Mouse (Mus musculus) heart, embryonic 12.5 days (tissue): ENCODE measurements around the gene Ifih1. TPM values are rescaled to one million over a fixed set of nuclear protein-coding genes. Genes with fewer than 3 reads are reported as not detected.

Experiments
- ATAC-seq: fragments of 200-750 bp; cut with Nextera tagmentation; 2 replicates; pipeline ENCODE4 v1.8.0; 2017; ENCODE audit warnings: moderate TSS enrichment, moderate library complexity; ENCODE audit not compliant: insufficient number of reproducible peaks, low FRiP score
- H3K27ac ChIP-seq: fragments of 300-500 bp; sonication (generic); 2 replicates; pipeline ENCODE4 v1.5.1; 2016; ENCODE audit warnings: mild to moderate bottlenecking, moderate library complexity; ENCODE audit not compliant: poor library complexity, severe bottlenecking
- H3K27me3 ChIP-seq: fragments of 300-500 bp; sonication (generic); replicated peaks from 2 replicates; pipeline ENCODE4 v1.6.1; 2016; ENCODE audit warnings: mild to moderate bottlenecking, moderate library complexity
- H3K36me3 ChIP-seq: fragments of 300-500 bp; sonication (generic); 2 replicates; pipeline ENCODE4 v1.6.1; 2016; ENCODE audit warnings: mild to moderate bottlenecking, moderate library complexity
- H3K4me1 ChIP-seq: fragments of 300-500 bp; sonication (generic); replicated peaks from 2 replicates; pipeline ENCODE4 v1.6.1; 2016; ENCODE audit warnings: mild to moderate bottlenecking
- H3K4me2 ChIP-seq: fragments of 300-500 bp; sonication (generic); 2 replicates; pipeline ENCODE4 v1.6.1; 2016; ENCODE audit warnings: mild to moderate bottlenecking, moderate library complexity
- H3K4me3 ChIP-seq: fragments of 300-500 bp; sonication (generic); 2 replicates; pipeline ENCODE4 v1.5.1; 2016; ENCODE audit warnings: mild to moderate bottlenecking
- H3K9ac ChIP-seq: fragments of 300-500 bp; sonication (generic); 2 replicates; pipeline ENCODE4 v1.6.1; 2016; ENCODE audit warnings: mild to moderate bottlenecking, moderate library complexity
- H3K9me3 ChIP-seq: fragments of 300-500 bp; sonication (generic); replicated peaks from 2 replicates; pipeline ENCODE4 v1.6.1; 2016; ENCODE audit warnings: mild to moderate bottlenecking, moderate library complexity
- WGBS: fragments of 180-500 bp; shearing (Covaris S2); methylation state at CpG from one replicate; pipeline ENCODE4 v1.1.7; 2016; 5-methylcytosine and 5-hydroxymethylcytosine counted together
- polyA plus RNA-seq: library from polyadenylated mRNA; unstranded; fragments of >200 nt; fragmentation: Nextera tagmentation; extraction: Ambion mirVana; gene quantifications from 2 replicates; pipeline ENCODE4 v1.2.1, GENCODE M21; 2016

Ifih1 gene
- polyA plus RNA-seq, 1 experiment from 2014 or later: 1.6 TPM

DNA sequence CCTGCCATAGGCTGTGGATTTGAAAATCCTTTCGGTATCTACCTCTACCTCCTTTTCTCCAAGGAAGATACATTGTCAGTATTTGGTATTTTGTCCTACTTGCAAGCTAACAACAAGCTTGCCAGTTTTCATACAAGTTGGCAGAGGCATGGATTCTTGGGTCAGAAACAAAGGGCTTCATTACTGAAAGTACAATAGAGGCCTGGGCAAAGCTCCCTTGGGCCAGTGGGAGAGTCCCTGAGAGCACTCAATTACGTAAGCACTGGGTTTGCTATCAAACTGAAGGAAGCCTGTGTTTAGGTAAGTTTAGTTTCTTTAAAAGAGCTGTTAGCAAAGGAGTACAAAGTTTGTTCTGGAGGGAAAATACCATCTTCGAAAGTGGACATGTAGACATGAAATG lies 16.5 kb upstream of the Ifih1 start:
- H3K9ac ChIP-seq: no peak overlapping the region
- no peaks in the 10 kb centered on the region for H3K27me3 ChIP-seq
- H3K9me3 ChIP-seq: no peaks in the 10 kb centered on the region
- no peak overlapping the region for H3K4me2 ChIP-seq
- H3K4me1 ChIP-seq: 0 out of 2 replicates have a peak, but pooled peaks cover 2% of the 10 kb centered on the region
- ATAC-seq: no peak
- no peak overlapping the region for H3K4me3 ChIP-seq
- WGBS: 86% methylated on average over 3 of the region's 3 CpGs
- no peak overlapping the region for H3K27ac ChIP-seq
- H3K36me3 ChIP-seq: no peaks in the 10 kb centered on the region

DNA sequence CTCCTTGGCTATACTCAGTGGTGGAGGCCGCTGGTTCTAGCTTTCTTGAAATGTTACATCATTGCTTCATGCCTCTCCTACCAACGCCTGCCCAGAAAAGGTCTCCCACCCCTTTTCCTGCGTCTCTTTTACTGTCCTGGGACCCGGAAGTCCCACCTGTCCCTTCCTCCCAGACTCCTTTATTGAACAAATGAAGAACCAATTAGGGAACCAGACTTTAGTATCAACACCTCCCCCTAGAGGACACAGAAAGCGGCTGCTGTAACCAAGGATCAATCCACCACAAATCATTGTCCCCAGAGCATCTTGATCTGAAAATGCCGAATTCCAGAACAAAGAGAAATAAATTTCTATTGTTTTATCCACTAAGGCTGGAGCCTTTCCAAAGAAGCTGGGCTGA lies 14.5 kb upstream of the Ifih1 start:
- Histone ChIP-seq H3K27me3 (no peaks in the 10 kb centered on the region), H3K27ac (no peak overlapping the region), H3K9ac (no peak overlapping the region), H3K36me3 (no peaks in the 10 kb centered on the region), H3K4me2 (no peak overlapping the region), H3K9me3 (no peaks in the 10 kb centered on the region), H3K4me3 (no peak overlapping the region), H3K4me1 (peaks cover 4% of the 10 kb centered on the region; the same call in 1 of the 2 replicates)
- ATAC-seq: no peak
- WGBS: 46% methylated on average over 6 of the region's 6 CpGs

DNA sequence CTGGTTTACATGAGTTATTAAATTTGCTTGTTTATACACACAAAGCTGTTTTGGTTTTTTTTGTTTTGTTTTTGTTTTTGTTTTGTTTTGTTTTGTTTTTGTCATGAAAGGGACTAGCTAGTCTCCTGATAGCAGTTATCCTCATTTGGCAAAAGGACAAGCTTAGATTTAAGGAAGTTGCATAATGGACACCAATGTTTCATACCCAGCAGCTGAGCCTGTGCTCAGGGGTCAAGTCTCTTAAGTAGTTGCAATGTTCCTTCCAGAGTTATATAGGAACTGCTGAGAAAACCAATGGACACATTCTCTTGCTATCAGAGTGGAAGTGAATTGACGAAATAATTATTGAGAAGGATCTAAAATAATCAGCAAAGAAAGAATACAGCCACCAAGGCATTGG lies 10.0 kb upstream of the Ifih1 start:
- Histone ChIP-seq H3K27ac (no peak overlapping the region), H3K4me1 (peaks cover 5% of the 10 kb centered on the region), H3K4me3 (no peak overlapping the region), H3K36me3 (no peaks in the 10 kb centered on the region), H3K9ac (no peak overlapping the region), H3K4me2 (no peak overlapping the region), H3K27me3 (no peaks in the 10 kb centered on the region), H3K9me3 (no peaks in the 10 kb centered on the region)
- WGBS: 71% methylated on average over 1 of the region's 1 CpGs
- no peak for ATAC-seq

DNA sequence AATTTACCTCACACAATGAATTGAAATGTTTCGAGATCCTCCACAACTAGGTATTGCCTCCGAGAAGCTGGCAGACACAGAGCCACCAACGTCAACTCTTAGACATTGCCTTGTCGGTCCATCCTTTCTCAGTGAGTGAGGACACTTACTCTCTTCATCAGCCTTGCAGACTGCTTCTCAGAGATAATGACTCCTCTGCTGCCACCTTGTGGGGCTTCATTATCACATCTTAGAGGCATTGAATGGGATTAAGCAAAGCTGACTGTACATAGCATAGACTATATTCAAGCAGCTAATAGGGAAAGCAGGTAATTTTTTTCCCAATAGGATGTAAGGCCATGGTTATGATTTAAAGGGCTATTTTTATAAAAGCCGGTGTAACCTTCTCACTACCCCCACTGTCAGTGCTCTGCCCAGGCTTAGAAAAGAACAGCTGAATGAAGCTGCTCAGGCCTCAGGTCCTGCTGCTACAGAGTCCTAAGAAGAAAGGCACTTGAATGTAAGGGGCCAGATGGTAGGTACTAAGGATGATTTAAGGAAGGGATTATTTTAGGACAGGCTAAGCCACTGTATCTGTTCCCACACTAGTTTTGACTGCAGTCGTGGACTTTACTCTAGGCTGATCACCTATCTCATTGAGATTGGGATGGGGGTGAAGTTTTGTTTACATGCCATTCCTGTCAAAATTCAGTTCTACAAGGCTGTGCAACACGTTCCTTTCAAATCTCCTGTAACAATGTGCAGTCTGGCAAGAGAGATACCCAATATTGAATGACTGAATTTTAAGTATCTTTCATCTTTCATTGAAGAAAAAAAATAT lies 8.7 kb upstream of the Ifih1 start:
- no peak overlapping the region for H3K27ac ChIP-seq
- H3K27me3 ChIP-seq: no peaks in the 10 kb centered on the region
- H3K36me3 ChIP-seq: no peaks in the 10 kb centered on the region
- ATAC-seq: no peak; the same call in 1 of the 2 replicates
- 38% methylated on average over 7 of the region's 7 CpGs for WGBS
- no peak overlapping the region for H3K4me2 ChIP-seq
- H3K9me3 ChIP-seq: no peaks in the 10 kb centered on the region
- peaks cover 10% of the 10 kb centered on the region for H3K4me1 ChIP-seq
- H3K4me3 ChIP-seq: no peak overlapping the region
- H3K9ac ChIP-seq: no peak overlapping the region

DNA sequence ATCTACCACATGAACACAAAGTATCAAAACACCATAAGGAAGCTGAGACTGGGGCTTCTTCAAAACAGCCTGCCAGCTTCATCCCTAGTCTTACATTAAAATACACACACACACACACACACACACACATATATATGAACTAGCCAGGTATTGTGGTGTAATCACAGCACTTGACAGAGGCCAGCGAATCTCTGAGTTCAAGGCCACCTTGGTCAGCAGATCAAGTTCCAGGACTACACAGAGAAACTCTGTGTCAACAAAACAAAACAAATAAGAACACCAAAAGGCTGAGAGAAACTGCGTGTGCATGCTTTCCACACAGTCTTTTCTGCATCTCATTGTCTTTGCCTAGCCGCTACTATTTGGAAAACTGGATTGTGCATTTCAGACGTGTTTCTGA lies 6.4 kb upstream of the Ifih1 start:
- no peak overlapping the region for H3K4me3 ChIP-seq
- no peaks in the 10 kb centered on the region for H3K9me3 ChIP-seq
- ATAC-seq: no peak
- no peak overlapping the region for H3K9ac ChIP-seq
- H3K36me3 ChIP-seq: no peaks in the 10 kb centered on the region
- peaks cover 10% of the 10 kb centered on the region for H3K4me1 ChIP-seq
- no peak overlapping the region for H3K27ac ChIP-seq
- no peaks in the 10 kb centered on the region for H3K27me3 ChIP-seq
- no peak overlapping the region for H3K4me2 ChIP-seq
- WGBS: 75% methylated on average over 4 of the region's 4 CpGs

DNA sequence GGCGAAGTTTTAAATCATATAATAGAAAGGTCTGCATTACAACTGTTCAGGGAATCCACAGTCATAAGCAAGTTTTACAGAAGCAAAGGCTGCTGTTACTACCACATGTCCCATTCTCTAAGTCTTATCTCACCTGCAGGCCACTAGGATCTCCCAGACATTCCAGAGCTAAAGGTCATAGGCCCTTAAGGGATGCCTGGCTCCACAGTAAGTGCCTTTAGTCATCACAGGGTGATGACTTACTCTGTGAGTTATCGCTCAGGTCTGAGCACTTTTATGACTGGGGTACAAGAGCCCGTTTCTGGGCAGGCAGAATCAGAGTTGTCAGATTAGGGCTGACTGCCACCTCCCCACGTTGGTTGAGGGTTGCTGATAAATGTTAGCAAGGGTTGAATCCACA lies 5.8 kb upstream of the Ifih1 start:
- Histone ChIP-seq H3K4me3 (no peak overlapping the region), H3K27me3 (no peaks in the 10 kb centered on the region), H3K27ac (no peak overlapping the region), H3K36me3 (no peaks in the 10 kb centered on the region), H3K4me1 (peaks cover 10% of the 10 kb centered on the region), H3K4me2 (no peak overlapping the region), H3K9ac (no peak overlapping the region), H3K9me3 (no peaks in the 10 kb centered on the region)
- no peak for ATAC-seq
- WGBS: 44% methylated on average over 4 of the region's 4 CpGs

DNA sequence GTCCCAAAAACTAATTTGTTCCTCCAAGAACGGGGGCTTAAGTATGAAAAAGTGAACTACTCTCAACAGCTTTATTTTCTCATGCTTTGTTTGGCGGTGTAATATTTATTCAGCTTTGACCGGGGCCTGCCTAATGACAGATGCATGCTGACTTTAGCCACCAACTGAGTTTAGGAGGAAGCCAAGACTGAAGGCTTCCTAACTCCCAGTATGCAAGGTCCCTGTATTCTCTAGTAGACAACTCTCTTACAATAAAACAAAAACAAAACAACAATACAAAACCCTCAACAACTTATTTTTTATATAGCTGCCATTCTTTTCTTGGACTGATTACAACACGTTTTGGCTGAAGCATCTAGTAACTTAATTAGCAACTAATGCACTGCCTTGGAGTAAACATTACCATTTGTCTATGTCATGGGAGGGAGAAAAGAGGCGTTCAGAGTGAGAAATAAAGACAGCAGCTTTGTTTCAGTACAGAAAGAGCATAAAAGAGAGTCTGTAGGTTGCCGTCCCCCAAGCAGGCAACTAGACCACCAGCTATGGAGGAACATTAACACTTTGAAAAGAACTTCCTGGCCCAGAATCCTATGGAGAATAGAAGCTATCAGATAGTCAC lies 725 bp upstream of the Ifih1 start:
- ATAC-seq: no peak
- Histone ChIP-seq H3K4me3 (peak overlapping the region; percentile 67), H3K27me3 (no peaks in the 10 kb centered on the region), H3K9me3 (no peaks in the 10 kb centered on the region), H3K27ac (no peak overlapping the region), H3K36me3 (no peaks in the 10 kb centered on the region), H3K4me2 (peak overlapping the region; percentile 71), H3K9ac (peak overlapping the region; percentile 71), H3K4me1 (peaks cover 12% of the 10 kb centered on the region)
- 31% methylated on average over 6 of the region's 6 CpGs for WGBS

DNA sequence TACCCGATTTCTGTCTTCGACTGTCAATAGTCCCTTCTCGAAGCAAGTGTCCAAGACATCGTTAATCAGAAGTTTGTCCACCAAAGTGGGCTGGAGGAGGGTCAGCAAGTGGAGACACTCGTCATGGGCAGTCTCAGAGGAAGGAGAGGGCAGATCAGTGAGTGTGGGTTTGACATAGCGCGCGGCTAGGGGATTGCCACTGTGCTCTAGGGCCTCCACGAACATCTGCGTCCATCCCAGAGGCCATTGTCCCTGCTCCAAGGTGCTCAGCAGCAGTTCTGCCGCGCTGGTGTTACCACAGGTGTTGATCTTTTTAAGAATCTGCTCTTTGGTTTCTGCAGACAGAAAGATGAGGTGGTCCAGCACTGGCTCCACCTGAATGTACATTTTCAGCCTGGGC lies 580 bp downstream of the Ifih1 start:
- ATAC-seq: peak; percentile 36; the same call in 1 of the 2 replicates

DNA sequence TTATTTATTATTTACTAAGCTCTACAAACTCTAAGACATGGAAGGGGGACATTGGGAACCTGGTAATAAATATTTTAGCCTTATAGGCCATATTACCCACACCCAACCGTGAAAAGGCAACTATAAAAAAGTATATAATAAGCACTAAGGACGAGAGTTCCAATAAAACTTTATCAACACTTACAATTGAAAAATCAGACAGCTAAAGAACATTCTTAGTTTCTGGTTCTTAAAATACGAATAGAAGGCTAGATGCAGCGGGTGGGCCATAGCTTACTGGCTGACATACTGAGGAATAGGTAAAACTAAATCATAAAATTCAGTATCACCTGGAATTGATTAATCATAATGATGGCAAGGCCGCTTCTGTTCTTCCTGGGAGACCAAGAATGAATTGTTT lies 1.2 kb downstream of the Ifih1 start:
- no peak overlapping the region for H3K9ac ChIP-seq
- H3K4me3 ChIP-seq: no peak overlapping the region
- no peak overlapping the region for H3K4me2 ChIP-seq
- H3K4me1 ChIP-seq: peaks cover 9% of the 10 kb centered on the region
- no peaks in the 10 kb centered on the region for H3K27me3 ChIP-seq
- no peak overlapping the region for H3K27ac ChIP-seq
- WGBS: 88% methylated on average over 5 of the region's 5 CpGs
- no peaks in the 10 kb centered on the region for H3K9me3 ChIP-seq
- no peak for ATAC-seq
- no peaks in the 10 kb centered on the region for H3K36me3 ChIP-seq

More for the DNA sequence above, 580 bp downstream of the Ifih1 start:
- Histone ChIP-seq H3K27ac (no peak overlapping the region), H3K4me3 (peak overlapping the region; percentile 67), H3K4me1 (peaks cover 12% of the 10 kb centered on the region), H3K36me3 (no peaks in the 10 kb centered on the region), H3K9me3 (no peaks in the 10 kb centered on the region), H3K9ac (peak overlapping the region; percentile 71; the same call in 1 of the 2 replicates), H3K4me2 (peak overlapping the region; percentile 71), H3K27me3 (no peaks in the 10 kb centered on the region)
- 37% methylated on average over 12 of the region's 12 CpGs for WGBS

DNA sequence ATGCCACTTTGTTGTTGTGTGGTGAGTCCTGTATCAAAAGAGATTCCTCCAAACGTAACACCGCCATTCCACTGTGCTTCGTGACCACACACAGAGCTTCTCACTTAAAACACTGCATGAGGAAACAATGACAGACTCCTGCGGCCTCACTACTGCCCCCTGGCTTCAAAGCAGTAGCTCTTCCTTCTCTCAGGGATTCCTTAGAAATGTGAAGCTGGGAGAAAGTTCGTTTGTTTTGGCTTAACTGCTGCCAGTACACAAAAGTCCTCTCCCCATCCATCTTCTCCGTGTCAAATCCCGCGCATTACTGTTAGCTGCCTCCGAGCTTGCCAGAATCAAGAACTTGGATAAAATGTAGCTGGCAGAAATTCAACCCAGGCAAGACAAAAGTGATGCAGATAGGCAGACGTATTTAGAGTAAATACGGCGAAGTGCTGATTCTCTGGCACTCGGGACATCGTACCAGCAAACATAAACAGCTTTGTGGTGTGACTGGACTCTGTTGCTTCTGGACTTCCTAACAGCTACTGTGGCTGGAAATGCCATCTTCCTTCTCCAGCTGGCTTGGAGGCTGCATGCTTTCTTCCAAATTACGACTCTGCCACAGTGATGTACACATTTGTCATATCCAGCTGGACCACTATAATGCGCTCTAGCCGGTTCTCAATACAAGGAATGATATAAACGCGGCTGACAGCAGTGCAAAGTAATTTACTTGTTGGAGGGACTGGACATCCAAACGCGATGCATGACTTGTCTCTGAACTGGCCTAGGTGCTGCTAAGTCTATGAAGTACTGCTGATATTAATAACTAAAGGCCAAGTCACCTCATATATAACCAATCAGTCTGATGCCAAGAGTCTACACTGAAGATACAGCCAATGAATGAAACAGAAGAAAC lies 2.4 kb downstream of the Ifih1 start:
- Histone ChIP-seq H3K36me3 (no peaks in the 10 kb centered on the region), H3K27ac (no peak overlapping the region), H3K27me3 (no peaks in the 10 kb centered on the region), H3K9me3 (no peaks in the 10 kb centered on the region), H3K9ac (no peak overlapping the region), H3K4me2 (peak overlapping the region; percentile 7; the same call in 1 of the 2 replicates), H3K4me3 (no peak overlapping the region), H3K4me1 (peaks cover 8% of the 10 kb centered on the region)
- WGBS: 54% methylated on average over 21 of the region's 21 CpGs
- ATAC-seq: no peak

DNA sequence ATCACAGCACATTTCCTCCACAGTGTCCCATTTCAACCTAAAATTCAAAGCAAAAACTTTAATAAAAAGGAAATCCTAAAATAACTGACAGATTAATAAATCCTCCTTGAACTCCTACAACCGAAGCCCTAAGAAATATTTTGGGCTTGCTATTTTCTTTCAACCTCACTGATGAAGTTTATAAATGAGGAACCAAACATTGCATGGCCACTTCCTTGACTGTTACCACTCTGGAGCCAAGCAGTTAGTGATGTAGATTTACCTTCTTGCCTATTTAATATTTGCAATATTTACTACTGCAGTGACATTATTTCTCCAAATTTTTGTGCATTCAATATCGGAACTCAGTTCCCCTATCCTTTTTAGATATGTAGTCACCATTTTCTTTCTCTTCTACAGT lies 6.2 kb downstream of the Ifih1 start:
- ATAC-seq: no peak
- no peaks in the 10 kb centered on the region; the same call in 1 of the 2 replicates for H3K27me3 ChIP-seq
- H3K9ac ChIP-seq: no peak overlapping the region
- H3K4me1 ChIP-seq: no peaks in the 10 kb centered on the region
- H3K9me3 ChIP-seq: no peaks in the 10 kb centered on the region
- H3K27ac ChIP-seq: no peak overlapping the region
- no peak overlapping the region for H3K4me2 ChIP-seq
- WGBS: 78% methylated on average over 2 of the region's 2 CpGs
- no peaks in the 10 kb centered on the region for H3K36me3 ChIP-seq
- H3K4me3 ChIP-seq: no peak overlapping the region
